Mouse (Mus musculus) layer of hippocampus, adult 8-10 months (tissue): ENCODE measurements around the gene Tmem151b. TPM values are rescaled to one million over a fixed set of nuclear protein-coding genes. Genes with fewer than 3 reads are reported as not detected.

Experiments used
- DNase-seq, 2 experiments: peaks; one replicate each; pipeline ENCODE4 v3.0.0; 2022; ENCODE audit warnings: low spot score in 2 of 2
- total RNA-seq, 4 experiments: library from RNA; stranded (reverse); gene quantifications; 2 replicates each; pipeline ENCODE4 v1.2.4; 2022

Gene Tmem151b
- total RNA-seq, 4 experiments from 2014 or later, result 91.5 to 121 (median 111) TPM

DNA sequence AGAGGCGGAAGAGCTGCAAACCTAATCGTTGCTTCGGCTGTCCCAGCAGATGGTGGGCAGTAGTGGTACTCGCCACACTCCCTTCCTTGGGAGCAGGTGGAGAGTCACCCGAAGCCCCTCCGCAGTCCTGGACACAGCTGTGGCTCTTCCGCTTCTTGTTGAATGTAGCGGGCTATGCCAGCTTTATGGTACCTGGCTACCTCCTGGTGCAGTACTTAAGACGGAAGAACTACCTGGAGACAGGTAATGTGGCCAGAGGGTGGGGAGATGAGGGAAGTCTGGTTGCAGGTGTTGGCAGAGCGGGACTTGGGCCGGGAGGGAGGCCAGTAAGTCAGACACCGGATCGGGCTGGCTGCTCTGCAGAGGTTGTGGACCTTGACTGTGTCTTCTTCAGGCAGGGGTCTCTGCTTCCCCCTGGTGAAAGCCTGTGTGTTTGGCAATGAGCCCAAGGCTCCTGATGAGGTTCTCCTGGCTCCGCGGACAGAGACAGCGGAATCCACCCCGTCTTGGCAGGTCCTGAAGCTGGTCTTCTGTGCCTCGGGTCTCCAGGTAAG, 15.1 kb upstream of the Tmem151b start:
- DNase-seq, result no peak

DNA sequence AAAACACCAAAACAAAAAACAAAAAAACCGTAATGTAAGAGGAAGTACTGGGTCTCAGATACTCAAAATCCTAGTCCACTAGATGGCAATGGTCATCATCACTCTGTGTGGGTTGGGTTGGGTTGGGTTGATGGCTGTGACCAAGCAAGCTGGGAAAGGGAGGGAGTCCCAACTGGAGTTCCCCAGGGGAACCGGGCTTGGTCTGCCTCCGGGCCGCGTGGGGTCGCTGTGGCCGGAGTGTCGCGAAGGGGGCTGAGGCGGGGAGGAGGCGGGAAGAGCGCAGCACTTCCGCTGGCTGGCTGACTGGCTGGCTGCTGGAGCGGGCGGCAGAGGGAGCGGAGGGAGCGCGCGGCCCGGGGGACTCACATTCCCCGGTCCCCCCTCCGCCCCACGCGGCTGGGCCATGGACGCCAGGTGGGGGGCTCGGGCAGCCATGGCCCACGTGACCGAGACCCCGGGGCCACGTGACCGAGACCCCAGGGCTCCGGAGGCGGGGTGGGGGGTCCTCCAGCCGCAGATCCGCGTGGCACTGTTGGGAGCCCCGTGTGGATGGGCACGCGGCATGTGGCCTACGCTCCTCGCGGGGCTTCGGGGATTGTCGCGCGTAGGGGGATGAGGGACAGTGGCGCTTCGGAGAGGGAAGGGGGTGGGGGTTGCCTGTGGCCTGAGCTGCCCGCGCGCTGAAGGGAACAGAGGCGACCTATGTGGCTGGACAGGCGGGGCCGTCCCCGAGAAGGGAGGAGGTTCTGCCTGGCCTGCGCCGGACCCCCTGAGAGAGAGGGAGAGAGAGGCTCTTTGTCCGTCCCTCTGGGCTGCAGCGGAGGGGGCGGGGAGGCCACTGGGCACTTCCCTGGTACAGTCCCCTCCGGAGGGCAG, 14.4 kb upstream of the Tmem151b start, which contains the start of gene Slc35b2:
Gene Slc35b2, plus strand, starts transcription at position 220 of the 876 bp plus-strand sequence.
- peak; percentile 82 to 86 for DNase-seq

DNA sequence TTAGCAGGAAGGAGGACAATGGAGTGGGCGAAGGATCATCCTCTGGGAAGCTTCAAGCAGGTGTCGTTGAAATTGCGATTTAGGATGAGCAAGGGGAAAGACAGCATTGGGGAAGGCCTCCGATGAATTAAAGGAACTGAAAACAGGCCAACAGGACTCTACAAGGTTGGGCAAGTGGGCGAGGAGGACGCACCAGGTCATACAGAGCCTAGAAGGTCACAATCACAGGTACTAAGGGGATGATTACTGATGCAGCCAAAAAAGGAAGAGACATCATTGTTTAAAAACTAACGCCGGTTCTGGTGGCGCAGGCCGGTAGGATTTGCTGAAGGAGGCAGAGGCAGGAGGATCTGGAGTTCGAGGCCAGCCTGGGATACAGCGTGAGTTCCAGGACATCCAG, 13.7 kb upstream of the Tmem151b start:
- DNase-seq, result no peak

DNA sequence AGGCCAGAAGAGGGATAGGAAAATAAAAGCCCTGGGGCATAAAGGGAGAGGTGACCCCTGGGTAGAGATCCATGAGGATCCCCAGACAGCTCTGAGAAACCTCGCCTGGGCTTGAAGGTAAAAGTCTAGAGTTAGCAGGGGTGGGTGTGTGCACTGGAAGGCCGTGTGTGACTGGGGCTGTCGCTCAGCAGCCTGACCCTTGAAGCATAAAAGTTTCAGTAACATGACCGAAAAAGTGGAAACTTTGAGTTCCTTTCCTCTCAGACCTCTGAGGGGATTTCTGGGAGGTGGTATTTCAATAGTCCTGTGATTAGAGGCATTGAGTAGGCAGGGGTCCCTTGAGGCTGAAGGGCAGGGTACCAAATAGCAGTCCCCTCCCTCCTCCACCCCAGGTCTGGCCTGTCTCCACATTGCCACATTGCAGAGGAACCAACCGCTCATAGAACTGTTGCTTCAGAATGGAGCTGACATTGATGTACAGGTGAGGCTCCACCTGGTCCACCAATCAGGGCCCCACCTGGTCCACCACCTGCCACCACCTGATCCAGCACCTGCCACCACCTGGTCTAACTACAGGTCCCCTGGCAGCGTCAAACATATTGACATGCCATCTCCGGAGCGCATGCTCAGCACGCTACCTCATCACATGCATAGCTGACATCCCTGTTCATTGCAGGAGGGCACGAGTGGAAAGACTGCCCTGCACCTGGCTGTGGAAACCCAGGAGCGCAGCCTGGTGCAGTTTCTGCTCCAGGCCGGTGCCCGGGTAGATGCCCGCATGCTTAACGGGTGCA, 10.5 kb upstream of the Tmem151b start:
- DNase-seq, result no peak

DNA sequence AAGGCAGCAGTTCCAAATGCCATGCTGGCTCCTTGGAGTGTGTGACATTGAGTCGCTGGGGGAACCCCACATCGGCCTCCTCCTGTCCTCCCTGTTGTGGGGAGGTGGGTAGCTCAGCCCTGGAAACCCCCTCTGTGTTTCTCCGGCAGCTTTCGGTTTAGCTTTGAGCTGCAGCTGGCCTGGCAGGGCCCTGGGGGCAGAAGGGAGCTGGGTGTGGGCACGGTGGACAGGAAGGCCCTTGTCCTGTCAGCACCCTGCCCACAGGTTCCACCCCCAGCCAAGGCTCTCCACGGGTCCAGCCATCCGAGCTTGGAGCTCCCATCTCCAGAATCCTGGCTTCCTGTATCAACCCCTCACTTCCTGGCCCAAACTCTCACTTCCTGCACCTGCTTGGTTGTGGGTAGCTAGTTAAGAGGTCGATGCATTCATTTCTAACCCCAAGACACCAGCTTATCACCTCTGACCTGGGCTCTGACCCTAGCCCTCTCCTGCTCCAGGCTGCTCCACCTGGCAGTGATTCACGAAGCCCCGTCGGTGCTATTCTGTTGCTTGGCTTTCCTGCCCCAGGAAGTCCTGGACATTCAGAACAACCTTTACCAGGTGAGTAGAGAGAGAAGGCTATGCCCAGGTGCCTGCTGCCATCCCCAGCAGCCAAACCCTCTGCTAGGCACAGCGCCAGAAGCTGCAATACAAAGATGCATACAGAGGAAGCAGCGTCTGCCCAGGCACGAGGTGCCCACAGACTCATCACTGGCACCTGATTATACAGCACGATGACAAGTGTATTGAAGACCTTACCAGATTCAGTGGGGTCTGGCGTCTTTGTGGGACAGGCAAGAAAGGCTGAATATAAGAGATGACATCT, 8.8 kb upstream of the Tmem151b start:
- DNase-seq, result no peak

DNA sequence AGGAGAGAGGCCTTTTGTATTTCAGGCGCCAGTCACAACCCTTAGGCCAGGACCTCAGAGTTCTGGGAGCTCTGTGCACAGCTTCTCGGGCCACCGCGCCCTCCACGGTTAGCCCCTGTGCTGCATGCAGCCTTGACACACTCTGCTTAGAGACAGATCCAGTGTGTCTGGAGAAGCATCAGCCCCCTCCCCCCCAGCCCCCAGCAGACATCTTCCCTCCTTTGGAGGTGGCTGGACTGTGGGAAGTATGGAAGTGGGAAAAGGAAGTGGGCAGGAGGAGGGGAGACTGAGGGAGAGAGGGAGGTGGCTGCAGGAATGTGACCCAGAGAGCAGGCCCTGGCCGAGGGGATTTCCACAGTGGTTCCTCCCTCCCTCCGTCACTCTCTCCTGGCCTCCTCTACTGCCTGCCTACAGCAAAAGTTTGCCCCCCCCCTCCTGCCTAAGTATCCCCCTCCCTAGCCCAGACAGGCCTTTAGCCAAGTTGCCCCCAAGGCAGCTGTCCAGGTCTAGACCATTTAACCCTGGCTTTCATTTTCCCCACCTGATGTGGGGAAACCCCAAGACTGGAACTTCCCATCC, 7.9 kb upstream of the Tmem151b start:
- no peak for DNase-seq

DNA sequence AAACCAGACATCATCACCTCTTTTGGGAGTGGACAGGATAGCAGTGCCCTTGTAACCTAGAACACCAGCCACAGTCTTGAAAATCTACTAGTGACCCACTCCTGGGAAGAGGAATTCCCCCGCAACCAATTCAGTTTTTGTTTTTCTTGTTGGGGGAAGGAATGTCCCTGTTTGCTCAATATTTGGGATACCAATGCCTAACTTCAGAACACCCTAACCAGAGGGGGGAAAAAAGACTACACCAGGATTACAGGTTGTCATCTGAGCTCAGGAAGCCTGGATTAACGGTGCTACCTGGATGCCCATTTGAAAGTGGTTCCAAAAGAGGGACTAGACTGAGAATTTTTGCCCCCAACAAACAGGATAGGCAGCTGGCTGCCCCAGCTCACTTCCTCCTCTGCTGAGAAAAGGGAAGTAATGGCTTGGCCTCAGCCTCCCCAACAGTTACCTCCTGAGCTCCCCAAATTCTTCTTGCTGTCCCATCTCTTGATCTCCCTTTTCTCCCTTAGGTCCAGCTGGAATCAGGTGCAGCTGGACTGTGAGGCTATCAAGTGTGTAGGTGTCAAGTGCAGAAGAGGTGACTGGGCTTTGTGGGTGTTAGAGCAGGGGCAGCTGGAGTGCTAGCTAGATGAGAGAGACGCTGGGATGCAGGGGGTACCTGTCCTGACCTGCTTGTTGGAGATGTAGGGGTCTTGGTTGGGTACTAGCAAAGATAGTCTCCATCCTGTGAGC, 7.2 kb upstream of the Tmem151b start:
- no peak for DNase-seq

DNA sequence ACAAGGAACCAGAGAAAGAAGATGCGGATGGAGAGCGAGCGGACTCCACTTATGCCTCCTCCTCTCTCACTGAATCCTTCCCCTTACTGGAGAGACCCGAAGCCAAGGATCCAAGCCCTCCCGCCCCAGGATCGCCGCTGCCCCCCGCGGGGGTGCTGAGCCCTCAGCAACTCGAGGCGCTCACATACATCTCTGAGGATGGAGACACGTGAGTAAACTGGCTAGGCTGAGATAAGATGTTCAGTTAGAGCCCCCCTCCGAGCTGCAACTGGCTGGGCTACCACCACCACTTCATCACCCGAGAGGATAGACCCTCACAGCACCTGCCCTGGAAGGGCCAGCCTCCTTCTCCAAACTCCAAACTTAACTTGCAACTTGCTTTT, 6.6 kb upstream of the Tmem151b start:
- no peak for DNase-seq

DNA sequence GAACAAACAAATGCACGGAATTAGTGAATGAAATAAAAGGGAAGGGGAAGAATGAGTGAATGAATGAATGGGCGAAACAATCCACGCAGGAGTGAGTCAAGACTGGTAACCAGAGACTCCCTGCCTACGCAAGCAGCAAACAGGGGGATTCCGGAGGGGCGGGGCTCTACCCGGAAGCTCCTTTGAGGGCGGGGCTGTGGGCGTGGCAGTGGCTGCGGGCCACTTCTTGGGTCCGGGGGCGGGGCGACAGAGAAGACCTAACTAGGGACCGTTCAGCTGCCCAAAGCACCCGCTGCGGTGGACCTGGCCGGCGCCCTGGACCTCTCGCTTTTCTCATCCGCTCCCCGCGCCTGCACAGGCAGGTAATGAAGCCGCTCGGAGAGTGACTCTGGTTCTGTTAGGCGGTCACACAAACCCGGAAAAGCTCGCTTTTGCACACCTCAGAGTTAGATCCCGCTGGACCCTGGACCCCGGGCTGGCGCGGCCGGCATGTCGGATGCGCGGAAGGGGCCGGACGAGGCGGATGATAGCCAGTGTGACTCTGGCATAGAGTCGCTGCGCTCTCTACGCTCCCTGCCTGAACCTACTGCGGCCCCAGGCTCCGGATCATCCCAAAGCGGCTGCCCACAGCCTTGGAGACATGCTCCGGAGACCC, 6.1 kb upstream of the Tmem151b start, which contains the start of gene Nfkbie:
Gene Nfkbie, plus strand, starts transcription at position 252 of the 655 bp plus-strand sequence.
- DNase-seq, result peak; percentile 78 to 82

DNA sequence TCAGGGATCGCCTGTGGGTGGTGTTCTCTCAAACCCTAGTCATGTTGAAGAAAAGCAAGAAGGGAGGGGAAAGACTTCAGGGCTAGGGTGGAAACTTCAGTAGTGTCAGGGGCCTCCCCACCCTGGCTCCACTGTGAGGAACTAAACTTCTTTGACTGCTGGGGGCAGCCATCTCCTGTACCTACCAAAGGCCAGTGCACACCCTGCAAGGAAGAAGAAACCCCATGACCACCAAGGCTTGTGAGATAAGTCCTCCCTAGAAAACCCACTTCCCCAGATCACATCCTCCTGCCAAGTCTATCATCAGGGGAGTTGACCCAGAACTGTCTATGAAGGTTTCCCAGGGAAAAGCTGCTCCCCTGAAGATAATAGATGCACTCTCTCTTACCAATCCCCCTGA, 4.9 kb upstream of the Tmem151b start:
- DNase-seq, result no peak

DNA sequence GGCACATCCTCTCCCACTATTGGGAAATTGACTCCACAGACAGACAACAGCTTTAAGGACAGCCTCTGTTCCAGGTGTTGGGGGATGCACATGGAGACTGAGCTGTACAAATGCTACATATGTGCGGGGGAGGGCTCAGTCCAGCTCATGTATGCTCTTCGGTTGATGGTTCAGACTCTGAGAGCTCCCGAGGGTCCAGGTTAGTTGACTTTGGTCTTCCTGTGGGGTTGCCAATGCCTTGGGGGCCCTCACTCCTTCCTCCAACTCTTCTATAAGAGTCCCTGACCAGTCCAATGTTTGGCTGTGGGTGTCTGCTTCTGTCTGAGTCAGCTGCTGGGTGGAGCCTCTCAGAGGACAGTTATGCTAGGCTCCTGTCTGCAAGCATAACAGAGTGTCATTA, 3.6 kb upstream of the Tmem151b start:
- DNase-seq, result no peak

DNA sequence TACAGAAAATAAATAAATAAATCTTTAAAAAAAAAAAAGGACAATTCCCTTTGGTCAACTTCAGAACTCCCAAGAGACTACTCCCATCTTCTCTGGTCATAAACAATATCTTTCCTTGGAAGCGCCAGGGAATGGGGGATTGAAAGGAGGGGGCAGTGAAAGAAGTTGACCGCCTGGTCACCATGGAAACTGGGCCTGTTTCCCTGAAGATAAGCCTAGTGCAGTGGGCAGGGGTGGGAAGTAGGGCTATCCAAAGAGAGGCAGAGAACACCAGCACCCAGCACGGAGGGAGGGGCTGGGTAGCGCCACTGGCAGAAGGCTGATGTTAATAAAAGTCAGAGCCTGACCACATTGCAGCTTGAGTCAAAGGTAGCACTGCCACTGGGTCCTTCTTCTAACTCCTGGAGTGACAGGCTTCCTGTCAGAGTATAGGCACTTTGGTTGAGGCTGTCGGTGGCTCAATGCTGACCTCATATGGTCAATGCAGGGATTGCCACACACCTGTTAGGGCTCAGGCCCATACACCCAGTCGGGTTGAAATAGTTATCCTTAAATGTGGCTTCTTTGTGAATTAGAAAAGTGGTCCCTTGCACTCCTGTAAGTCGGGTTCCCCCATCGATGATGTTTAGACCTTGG, 2.5 kb upstream of the Tmem151b start:
- peak in 1 of 2 experiments; percentile 86 for DNase-seq

DNA sequence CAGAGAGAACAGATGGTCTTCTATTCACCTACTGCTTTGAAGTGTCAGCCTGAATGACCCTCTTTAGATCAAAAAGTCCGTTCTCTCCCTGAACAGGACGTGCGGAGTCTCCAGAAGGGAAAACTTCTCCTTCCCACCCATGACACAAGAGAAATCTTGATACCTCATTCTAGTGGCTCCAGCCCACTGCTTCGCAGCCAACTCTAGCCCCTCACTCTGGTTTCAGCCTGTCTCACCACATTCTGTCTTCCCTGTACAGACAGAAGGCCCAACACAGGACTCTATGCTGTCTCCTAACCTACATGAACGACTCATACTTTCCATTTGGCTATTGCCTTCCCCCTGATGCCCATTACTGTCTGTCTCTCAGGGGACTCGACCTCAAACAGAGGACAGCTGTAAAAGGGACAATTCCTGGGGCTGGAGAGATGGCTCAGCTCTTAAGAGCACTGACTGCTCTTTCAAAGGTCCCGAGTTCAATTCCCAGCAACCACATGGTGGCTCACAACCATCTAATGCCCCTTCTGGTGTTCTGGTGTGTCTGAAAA, 1.8 kb upstream of the Tmem151b start:
- DNase-seq, result no peak

DNA sequence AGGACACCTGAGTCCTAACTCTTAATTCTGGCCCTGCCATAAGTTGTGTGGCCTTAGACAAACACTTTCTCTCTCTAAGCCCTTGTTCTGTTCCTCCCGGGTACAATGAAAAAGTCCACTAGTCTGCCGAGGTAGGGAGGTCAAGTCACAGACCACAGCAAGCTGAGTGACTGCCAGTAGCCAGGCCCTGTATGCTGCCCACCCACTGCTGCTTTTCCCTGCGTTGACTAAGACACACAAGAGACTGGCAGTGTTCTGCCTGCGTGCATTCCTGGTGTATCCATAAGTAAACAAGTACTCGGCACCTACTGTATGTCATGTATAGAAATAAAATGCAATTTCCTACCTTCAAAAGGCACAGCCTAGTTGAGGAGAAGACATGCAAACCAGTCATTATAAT, 776 bp upstream of the Tmem151b start:
- no peak for DNase-seq

DNA sequence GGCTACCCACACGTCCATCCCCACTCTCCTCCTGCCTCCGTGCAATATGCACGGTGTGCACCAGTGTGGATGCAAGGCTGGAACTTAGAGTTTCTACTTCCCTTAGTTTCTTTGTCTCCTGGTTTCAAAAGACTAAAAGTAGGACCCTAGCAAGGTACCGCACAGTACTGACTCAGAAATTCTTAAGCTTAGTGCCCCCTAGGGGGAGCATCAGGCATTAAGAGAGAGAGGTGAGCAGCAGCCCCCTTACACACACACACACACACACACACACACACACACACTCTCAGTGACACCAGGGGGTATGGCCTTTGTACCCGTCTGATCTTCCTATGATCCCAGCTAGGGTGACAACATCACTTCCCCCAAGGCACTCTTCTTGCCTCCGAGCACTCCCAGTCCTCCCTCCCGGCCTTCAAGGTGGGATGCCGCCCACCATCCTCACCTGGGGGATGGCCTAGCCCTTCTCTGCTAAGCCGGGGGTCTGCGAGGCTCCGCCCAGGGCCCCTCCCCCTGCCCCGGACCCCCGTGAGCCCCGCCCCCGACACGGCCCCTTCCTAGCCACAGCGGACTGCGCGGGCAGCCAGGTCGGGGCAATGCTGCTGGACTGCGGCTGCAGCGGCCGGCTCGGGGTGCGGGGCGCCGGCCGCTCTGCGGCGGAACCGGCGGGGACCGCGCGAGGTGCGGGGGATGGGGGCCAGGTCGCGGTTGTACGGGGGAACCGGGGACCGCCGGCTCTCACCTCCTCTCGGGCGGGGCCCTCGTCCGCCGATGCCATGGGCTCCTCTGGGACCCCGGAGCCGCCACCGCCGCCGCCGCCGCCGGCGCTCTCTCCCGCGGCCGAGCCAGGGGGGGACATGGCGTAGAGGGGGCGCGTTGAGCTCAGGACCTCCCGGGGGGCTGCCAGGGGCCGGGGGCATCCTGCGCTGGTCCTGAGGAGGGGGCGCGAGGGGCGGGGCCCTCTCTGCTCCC, 650 bp downstream of the Tmem151b start:
- DNase-seq, result peak in 1 of 2 experiments; percentile 60

DNA sequence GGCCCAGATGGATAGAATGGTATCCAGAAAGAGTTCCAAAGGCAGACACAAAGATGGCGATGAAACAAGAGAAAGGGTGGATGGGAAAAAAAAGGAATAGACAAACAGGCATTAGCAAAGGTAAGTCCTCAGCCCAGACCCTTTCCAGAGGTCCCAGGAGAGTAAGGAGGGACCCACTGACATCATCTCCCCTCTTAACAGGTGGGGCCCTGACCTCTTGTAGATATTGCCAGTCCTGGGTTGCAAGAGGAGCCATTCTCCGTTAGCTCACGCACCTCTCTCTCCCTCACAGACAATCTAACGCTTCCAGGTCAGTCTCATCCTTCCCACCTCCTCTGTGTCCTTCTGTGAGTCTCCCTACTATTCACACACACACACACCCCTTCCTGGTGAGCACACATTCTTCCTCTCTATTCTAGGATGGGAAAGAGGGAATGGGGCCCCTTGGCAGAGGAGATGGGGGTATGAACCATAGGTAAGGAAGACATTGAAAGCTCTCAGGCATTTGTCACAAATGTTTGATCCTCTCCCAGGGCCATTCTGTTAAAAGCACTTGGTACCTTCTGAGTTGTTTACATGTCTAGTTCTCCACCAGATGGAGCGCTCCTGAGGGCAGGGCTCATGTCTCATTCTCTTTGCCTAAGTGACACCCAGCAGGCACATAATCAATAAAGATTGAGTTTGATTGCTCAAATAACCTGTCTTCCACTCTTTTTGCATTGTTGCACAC, 1.9 kb downstream of the Tmem151b start:
- no peak for DNase-seq

DNA sequence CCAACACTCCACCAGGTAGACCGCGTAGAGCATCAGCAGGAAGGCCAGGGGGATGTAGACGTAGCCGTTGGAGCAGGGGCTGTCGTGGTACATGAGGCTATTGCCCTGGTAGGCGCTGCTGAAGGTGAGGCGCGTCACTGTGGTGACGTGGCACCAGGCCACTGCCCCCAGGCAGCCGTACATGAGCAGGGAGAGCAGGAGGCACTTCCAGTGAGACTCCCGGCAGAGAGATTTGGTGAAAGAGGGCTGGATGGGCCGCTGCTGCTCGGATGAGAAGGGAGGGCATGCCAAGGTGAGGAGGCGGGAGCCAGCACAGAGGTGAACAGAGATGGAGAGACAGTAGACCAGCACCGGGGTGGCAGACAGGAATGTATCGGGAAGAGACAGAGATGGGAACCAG, 2.5 kb downstream of the Tmem151b start:
- DNase-seq, result no peak
